Mouse (Mus musculus) ovary, postnatal 36 days (tissue): ENCODE data around the gene H2-Ke6.
A peak's percentile ranks its signal among the peaks of the same experiment; 100 is the strongest.

Source experiments
- DNase-seq: peaks from one replicate; pipeline ENCODE4 v3.0.0; 2022; ENCODE audit warnings: low spot score, mixed read lengths

H2-Ke6 gene

DNA sequence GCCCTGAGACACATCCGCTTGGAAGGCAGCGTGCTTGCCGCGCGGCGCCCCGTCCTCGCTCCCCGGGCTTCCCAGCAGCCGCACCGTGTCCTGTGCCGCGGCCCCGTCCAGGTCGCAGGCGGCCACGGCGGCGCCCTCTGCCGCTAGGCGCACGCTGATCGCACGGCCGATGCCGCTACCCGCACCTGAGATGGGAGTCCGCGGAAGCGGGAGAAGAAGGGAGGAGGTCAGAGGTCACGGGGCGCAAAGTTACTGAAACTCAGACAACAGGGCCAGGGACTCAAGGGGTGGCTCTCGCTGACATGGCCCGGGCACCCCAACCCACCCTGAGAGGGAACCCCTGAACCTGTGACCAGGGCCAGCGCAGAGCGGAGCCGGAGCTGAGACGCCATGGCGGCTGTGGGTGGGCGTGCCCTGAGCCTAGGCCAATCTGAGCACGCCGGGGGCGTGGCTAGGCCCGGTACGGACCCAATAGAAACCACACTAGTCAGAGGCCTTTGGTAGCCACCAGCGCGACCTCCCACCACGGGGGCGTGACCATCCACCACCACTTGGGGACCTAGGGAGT lies at the start of gene H2-Ke6:
Gene H2-Ke6, minus strand, starts transcription at position 405 of the 568 bp plus-strand sequence.
- peak; percentile 93 for DNase-seq

DNA sequence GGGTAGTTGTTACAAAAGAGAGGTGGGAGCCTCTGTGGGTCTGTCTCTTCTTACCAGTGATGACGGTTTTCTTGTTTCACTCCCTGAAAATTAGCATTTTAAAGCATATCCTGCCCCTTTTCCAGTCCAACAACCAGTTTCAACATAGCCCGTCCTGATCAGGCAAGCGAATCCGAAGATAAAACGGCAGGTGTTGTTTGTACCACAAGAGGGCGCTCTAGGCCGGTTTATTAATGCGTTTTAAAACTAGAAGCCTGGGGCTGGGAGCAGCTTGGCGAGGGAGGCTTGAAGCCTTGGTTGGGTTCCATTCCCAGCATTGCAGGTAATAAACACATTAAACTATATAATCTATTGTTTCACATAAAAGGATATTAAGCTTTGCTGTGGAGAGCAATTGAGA lies 49.7 kb upstream of the H2-Ke6 start:
- peak; percentile 47 for DNase-seq

GRCm38 (mm10) chr17:34075271-34075670 lies 47.4 kb upstream of the H2-Ke6 start:
- DNase-seq: peak; percentile 29

DNA sequence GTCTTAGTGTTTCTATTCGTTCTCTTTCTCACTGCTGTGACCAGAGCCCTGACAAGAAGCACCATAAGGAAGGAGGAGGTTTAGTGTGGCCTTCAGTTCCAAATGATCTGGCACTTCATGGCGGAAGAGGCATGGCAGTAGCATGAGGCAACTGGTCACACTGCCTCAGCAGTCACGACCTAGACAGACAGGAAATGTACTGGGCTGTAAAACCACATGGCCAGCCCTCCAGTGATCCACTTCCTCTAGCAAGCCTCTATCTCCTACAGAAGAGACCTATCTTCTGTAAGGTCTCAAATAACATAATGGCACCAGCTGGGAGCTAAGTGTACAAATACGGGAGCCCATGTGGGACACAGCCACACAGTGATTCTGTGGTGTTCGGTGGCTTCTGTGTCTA lies 44.2 kb upstream of the H2-Ke6 start:
- DNase-seq: no peak

GRCm38 (mm10) chr17:34068864-34069263 lies 41.0 kb upstream of the H2-Ke6 start:
- DNase-seq: no peak

DNA sequence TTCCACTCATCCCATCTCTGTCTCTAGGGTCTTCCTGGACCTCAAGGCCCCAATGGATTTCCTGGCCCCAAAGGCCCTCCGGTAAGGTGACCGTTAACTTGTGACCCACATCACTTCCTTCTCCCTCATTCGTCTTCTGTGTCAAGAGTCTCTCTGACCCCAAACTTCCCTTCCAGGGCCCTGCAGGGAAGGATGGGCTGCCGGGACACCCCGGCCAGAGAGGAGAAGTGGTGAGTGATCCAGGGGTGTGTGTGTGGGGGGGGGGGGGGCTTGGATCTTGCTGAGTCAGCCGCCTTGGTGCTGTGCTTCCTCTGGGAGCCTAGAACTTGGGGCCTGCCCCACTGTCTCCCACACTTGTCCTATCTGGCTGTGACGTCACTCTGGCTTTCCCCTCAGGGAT lies 29.4 kb upstream of the H2-Ke6 start:
- no peak for DNase-seq

DNA sequence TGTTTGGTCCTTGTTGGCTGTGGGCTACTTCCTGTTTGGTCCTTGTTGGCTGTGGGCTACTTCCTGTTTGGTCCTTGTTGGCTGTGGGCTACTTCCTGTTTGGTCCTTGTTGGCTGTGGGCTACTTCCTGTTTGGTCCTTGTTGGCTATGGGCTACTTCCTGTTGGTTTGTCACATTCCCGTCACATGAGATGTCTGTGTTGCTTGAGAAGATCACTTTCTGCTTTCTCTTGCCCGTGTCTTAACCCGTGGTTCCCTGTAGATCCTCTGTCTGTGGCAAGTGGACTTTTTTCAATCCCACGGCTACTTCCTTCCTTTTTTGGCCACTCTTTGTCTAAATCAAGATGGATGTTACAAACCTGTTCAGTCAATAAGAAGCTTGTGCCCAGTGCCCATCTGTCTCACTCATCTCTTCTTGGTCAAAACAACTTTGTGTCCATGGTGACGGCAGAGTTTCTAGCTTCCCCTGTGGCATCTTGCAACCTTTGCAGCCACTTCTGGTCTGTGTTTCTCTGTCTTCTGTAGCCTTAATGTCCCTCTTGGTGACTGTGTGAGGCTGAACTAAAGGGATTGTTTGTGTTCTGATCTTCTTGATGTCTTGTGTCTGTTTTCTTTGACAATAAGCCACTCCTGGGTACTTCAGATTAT lies 19.7 kb upstream of the H2-Ke6 start:
- DNase-seq: no peak

DNA sequence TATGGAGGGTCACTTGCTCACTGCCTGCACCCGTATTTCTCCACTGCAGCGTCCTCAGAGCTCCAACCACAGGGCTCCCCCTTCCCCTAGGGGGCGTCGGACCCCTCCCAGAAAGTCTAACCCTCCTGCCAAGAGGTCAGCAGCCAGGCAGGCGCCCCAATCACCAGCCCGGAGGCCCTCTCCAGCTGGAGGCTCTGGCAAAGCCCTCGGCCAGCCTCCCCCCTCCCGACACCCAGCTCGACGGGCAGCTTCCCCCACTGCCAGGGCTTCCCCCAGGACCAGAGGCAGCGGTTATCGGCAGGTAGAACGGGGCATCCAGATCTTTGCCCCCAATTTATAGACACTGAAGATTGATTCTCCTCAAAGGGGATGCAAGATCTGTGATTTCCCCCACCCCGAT lies 18.1 kb upstream of the H2-Ke6 start:
- DNase-seq: no peak

GRCm38 (mm10) chr17:34039562-34040450 lies 11.9 kb upstream of the H2-Ke6 start:
- DNase-seq: peak; percentile 21

DNA sequence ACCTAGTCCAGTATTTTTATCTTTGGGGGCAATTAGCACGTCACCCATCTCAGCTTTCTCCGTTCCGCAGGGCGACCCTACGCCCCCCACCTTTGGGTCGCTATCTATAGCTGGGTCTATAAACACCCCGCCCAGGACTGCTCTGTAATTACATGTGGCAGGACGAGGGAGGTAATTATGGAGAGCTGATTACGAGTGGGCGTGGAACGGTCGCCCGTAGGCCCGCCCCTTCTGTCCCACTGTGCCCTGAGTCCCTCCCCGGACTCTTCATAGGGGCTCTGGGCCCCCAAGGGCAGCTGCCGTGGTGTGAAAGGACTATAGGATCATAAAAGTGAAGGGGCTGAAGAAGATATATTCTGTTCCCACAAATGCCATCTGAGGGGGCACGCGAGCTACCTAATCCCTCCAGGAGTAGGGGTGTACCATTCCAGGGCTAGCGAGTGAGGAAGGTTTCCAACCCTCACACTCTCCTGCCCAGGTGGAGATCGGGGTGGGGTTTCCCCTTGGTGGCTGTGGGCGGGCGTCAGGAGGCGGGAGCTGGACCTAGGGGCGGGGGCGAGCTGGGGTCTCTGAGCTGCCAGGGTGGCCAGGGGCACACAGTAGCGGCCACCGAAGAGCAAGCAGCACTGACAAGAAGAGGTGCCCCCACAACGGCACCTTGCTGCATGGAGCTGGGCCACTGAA lies 11.2 kb upstream of the H2-Ke6 start, which contains the start of gene Col11a2:
Gene Col11a2, plus strand, starts transcription at position 560 of the 684 bp plus-strand sequence.
- DNase-seq: no peak

DNA sequence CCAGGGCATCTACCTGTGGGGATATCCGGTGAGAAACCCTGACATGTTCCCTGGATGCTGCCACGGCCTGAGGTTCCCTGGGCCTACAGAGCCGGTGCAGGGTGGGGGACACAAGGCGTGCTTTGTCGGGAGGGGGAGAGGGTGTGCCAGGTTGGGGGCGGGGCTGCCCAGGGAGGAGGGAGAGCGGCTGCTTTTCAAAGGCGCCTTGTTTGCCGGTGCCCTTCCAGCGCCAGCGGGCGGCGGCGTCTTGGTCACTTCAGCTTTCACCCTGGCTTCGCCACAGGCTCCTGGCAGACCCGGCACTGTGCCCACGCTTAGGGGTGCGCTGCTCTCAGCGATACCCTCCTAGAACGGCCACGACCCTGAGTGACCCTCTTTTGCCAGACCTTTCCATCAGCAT lies 10.6 kb upstream of the H2-Ke6 start:
- DNase-seq: peak; percentile 35

GRCm38 (mm10) chr17:34037241-34037640 lies 9.4 kb upstream of the H2-Ke6 start:
- DNase-seq: no peak

GRCm38 (mm10) chr17:34036647-34037046 lies 8.8 kb upstream of the H2-Ke6 start:
- peak; percentile 19 for DNase-seq

GRCm38 (mm10) chr17:34035517-34035916 lies 7.7 kb upstream of the H2-Ke6 start:
- DNase-seq: no peak

GRCm38 (mm10) chr17:34034064-34034463 lies 6.2 kb upstream of the H2-Ke6 start:
- DNase-seq: peak; percentile 42

DNA sequence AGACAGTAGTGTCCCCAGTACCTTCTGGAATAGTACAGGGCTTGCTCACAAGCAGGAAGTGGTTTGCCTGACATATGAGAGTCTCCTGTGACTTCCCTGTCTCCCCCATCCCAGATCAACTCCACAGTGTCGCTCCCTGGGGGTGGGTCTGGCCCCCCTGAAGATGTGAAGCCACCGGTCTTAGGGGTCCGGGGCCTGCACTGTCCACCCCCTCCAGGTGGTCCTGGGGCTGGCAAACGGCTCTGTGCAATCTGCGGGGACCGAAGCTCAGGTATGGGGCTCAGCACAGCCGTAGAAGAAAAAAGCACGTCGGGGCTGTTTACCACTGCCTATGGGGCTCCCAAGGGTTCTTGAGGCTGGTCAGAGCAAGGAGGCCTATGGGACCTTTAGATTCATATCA lies 5.6 kb upstream of the H2-Ke6 start:
- no peak for DNase-seq

DNA sequence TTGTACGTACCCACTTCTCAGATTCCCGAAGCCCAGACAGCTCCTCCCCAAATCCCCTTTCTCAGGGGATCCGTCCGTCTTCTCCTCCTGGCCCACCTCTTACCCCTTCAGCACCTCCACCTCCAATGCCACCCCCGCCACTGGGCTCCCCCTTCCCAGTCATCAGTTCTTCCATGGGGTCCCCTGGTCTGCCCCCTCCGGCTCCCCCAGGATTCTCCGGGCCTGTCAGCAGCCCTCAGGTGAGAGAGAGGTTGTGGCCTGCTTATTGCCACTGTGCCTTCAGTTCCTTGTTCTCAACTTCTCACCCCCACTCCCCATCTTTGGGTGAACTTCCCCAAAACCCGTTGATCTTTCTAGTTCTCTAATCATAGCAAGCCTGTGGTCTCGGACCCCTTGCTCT lies 4.9 kb upstream of the H2-Ke6 start:
- DNase-seq: peak; percentile 43

DNA sequence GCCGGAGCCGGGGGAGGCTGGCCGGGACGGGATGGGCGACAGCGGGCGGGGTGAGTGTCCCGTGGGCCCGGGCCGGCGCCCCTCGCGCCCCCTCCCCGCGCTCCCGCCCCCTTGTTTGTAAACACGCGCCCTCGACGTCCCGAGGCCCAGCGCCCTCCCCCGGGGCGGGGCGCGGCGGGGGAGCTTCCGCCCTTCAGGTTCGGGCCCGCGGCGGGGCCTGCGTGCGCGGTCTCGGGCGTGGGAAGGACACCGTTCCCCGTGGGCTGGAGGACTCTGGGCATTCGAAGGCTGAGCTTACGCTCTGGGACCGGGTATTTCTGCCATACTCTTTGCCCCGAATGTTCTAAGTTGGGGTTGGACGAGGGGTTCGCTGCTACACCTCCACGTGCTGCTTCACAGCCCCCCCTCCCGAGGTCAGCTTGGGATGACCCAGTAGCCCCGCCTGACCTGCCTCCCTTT lies 4.3 kb upstream of the H2-Ke6 start:
- peak; percentile 82 for DNase-seq

GRCm38 (mm10) chr17:34031465-34032173 lies 3.8 kb upstream of the H2-Ke6 start, which contains the start of the genes Slc39a7 and Rxrb:
Slc39a7 (minus strand) TSS chr17:34031682.
Rxrb (plus strand) TSS chr17:34031812.
- peak; percentile 100 for DNase-seq

DNA sequence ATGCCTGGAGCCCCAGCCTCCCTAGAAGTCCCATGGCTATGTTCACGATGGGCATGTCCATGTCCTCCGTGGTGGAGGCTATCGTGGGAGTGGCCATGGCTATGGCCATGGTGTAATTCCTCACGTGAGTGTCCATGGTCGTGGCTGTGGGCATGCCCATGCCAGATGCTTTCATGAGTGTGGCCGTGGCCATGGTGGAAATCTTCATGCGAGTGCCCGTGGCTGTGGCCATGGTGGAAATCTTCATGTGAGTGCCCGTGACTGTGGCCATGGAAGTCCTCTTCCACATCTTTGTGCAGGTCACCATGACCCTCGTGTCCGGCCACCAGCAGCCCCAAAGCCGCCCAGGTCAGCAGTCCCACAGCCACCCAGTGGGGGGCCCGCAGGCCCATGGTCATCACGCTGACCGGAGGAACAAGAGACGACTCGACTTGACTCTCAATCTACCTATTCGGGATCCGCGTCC lies 3.0 kb upstream of the H2-Ke6 start:
- DNase-seq: no peak

GRCm38 (mm10) chr17:34029890-34030595 lies 2.2 kb upstream of the H2-Ke6 start:
- no peak for DNase-seq
